Mouse (Mus musculus): ENCODE measurements around the gene Hs3st5.

Gene Hs3st5

GRCm38 (mm10) chr10:36791771-36792170, 285.2 kb downstream of the Hs3st5 start:
- no peak for DNase-seq (ENCODE audit: extremely low read depth, insufficient read length, low spot score)

GRCm38 (mm10) chr10:36795311-36795710, 288.7 kb downstream of the Hs3st5 start:
- no peak for DNase-seq (ENCODE audit: extremely low read depth, insufficient read length, low spot score)

GRCm38 (mm10) chr10:36800925-36801482, 294.4 kb downstream of the Hs3st5 start:
- no peak for DNase-seq (ENCODE audit: extremely low read depth, insufficient read length, low spot score)

GRCm38 (mm10) chr10:36803705-36804104, 297.1 kb downstream of the Hs3st5 start:
- DNase-seq (ENCODE audit: extremely low read depth, insufficient read length, low spot score): no peak

- DNase-seq (ENCODE audit: extremely low read depth, insufficient read length, low spot score): no peak
Measured at GRCm38 (mm10) chr10:36805265-36805664, 298.7 kb downstream of the Hs3st5 start.

- no peak for DNase-seq (ENCODE audit: extremely low read depth, insufficient read length, low spot score)
Measured at GRCm38 (mm10) chr10:36805788-36806187, 299.2 kb downstream of the Hs3st5 start.

- DNase-seq (ENCODE audit: extremely low read depth, insufficient read length, low spot score): no peak
Measured at GRCm38 (mm10) chr10:36807007-36807406, 300.4 kb downstream of the Hs3st5 start.

GRCm38 (mm10) chr10:36818867-36819266, 312.3 kb downstream of the Hs3st5 start:
- DNase-seq (ENCODE audit: extremely low read depth, insufficient read length, low spot score): no peak

- no peak for DNase-seq (ENCODE audit: extremely low read depth, insufficient read length, low spot score)
Measured at GRCm38 (mm10) chr10:36829079-36829478, 322.5 kb downstream of the Hs3st5 start.

GRCm38 (mm10) chr10:36832204-36832603, 325.6 kb downstream of the Hs3st5 start:
- no peak for DNase-seq (ENCODE audit: extremely low read depth, insufficient read length, low spot score)

- no peak for DNase-seq (ENCODE audit: extremely low read depth, insufficient read length, low spot score)
Measured at GRCm38 (mm10) chr10:36834224-36834623, 327.6 kb downstream of the Hs3st5 start.

GRCm38 (mm10) chr10:36835836-36836516, 329.4 kb downstream of the Hs3st5 start:
- DNase-seq (ENCODE audit: extremely low read depth, insufficient read length, low spot score): no peak

- no peak for DNase-seq (ENCODE audit: extremely low read depth, insufficient read length, low spot score)
Measured at GRCm38 (mm10) chr10:36850231-36850630, 343.6 kb downstream of the Hs3st5 start.

- no peak for DNase-seq (ENCODE audit: extremely low read depth, insufficient read length, low spot score)
Measured at GRCm38 (mm10) chr10:36862127-36862895, 355.7 kb downstream of the Hs3st5 start.
